Mouse (Mus musculus) kidney, postnatal 0 days (tissue): ENCODE data around the gene Ehhadh. TPM values are rescaled to one million over a fixed set of nuclear protein-coding genes. Genes with fewer than 3 reads are reported as not detected.

ENCODE experiments used
- ATAC-seq: fragments of 200-750 bp; cut with Nextera tagmentation; replicated peaks from 2 replicates; pipeline ENCODE4 v1.8.0; 2017; ENCODE audit warnings: low read depth, moderate number of reproducible peaks, moderate TSS enrichment, moderate library complexity; ENCODE audit not compliant: low FRiP score
- DNase-seq: peaks from one replicate; pipeline ENCODE4 v3.0.0-alpha.2; 2016; ENCODE audit warnings: low spot score
- H3K27ac ChIP-seq: fragments of 300-500 bp; sonication (generic); 2 replicates; pipeline ENCODE4 v1.5.1; 2014; ENCODE audit warnings: mild to moderate bottlenecking
- H3K27me3 ChIP-seq: fragments of 300-500 bp; sonication (generic); 2 replicates; pipeline ENCODE4 v1.6.1; 2014; ENCODE audit warnings: low read length, mixed read lengths; ENCODE audit not compliant: insufficient read depth
- H3K36me3 ChIP-seq: fragments of 300-500 bp; sonication (generic); 2 replicates; pipeline ENCODE4 v1.6.1; 2014; ENCODE audit warnings: low read length, mixed read lengths; ENCODE audit not compliant: insufficient read depth
- H3K4me1 ChIP-seq: fragments of 300-500 bp; sonication (generic); replicated peaks from 2 replicates; pipeline ENCODE4 v1.6.1; 2014; ENCODE audit warnings: antibody characterized with exemption, low read length, mixed read lengths; ENCODE audit not compliant: insufficient read depth
- H3K4me2 ChIP-seq: fragments of 300-500 bp; sonication (generic); 2 replicates; pipeline ENCODE4 v1.6.1; 2014; ENCODE audit warnings: mild to moderate bottlenecking, low read length, moderate library complexity, mixed read lengths
- H3K4me3 ChIP-seq: fragments of 300-500 bp; sonication (generic); replicated peaks from 2 replicates; pipeline ENCODE4 v1.5.1; 2014; ENCODE audit warnings: low read depth, low read length
- H3K9ac ChIP-seq: fragments of 300-500 bp; sonication (generic); 2 replicates; pipeline ENCODE4 v1.6.1; 2014; ENCODE audit warnings: low read depth, low read length
- H3K9me3 ChIP-seq: fragments of 300-500 bp; sonication (generic); replicated peaks from 2 replicates; pipeline ENCODE4 v1.6.1; 2016; ENCODE audit warnings: low read length, inconsistent platforms, mixed read lengths
- CTCF ChIP-seq: IDR thresholded peaks from 2 replicates; pipeline ENCODE4 v1.5.1; 2016; ENCODE audit warnings: antibody characterized with exemption, low read depth, mild to moderate bottlenecking, moderate library complexity
- WGBS: fragments of 180-500 bp; shearing (Covaris S2); extraction: QIAGEN DNeasy Blood & Tissue Kit; methylation state at CpG from one replicate; pipeline ENCODE4 v1.1.7; 2014; 5-methylcytosine and 5-hydroxymethylcytosine counted together
- polyA plus RNA-seq: library from polyadenylated mRNA; unstranded; fragments of >200 nt; fragmentation: Nextera tagmentation; extraction: Ambion mirVana; gene quantifications from 2 replicates; pipeline ENCODE4 v1.2.1, GENCODE M21; 2015

Ehhadh gene
- polyA plus RNA-seq, 1 experiment from 2014 or later: 16.5 TPM

GRCm38 (mm10) chr16:21727421-21727820 is 60.2 kb downstream of the Ehhadh start:
- Histone ChIP-seq H3K36me3 (no peaks in the 10 kb centered on the region), H3K4me3 (no peak overlapping the region), H3K4me1 (no peaks in the 10 kb centered on the region), H3K4me2 (no peak overlapping the region), H3K9ac (no peak overlapping the region), H3K27ac (no peak overlapping the region), H3K27me3 (no peaks in the 10 kb centered on the region), H3K9me3 (no peaks in the 10 kb centered on the region)
- ATAC-seq (0 out of 2 replicates have a peak, but pooled peaks have one; percentile 17), DNase-seq (no peak)
- no peak for TF ChIP-seq CTCF
- 91% methylated on average over 3 of the region's 3 CpGs for WGBS

DNA sequence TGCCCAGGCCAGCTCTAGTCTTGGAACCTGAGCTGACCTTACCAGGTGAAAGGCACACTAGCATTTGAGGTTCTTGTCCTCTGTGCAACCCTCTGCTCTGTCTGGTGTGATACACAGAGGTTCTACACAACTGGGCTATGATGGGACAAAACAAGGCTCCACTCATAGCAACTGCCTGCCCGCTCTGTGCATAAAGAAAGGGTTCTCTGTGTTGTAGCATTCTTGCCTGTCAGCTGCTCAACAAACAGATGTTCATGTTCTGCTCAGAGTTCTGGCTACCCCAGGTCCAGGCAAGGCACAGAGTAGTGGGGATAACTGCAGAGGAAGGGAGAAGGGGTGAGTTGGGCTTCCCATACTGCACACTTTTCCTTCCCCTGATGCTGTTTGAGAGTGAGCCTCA is 63.3 kb downstream of the Ehhadh start:
- no peak overlapping the region for H3K27ac ChIP-seq
- ATAC-seq (no peak), DNase-seq (no peak)
- H3K4me3 ChIP-seq: no peak overlapping the region
- no peaks in the 10 kb centered on the region for H3K27me3 ChIP-seq
- no peaks in the 10 kb centered on the region for H3K4me1 ChIP-seq
- WGBS: 91% methylated on average over 1 of the region's 1 CpGs
- H3K9me3 ChIP-seq: no peaks in the 10 kb centered on the region
- no peak overlapping the region for H3K9ac ChIP-seq
- H3K36me3 ChIP-seq: no peaks in the 10 kb centered on the region
- no peak overlapping the region for H3K4me2 ChIP-seq
- TF ChIP-seq CTCF: no peak

DNA sequence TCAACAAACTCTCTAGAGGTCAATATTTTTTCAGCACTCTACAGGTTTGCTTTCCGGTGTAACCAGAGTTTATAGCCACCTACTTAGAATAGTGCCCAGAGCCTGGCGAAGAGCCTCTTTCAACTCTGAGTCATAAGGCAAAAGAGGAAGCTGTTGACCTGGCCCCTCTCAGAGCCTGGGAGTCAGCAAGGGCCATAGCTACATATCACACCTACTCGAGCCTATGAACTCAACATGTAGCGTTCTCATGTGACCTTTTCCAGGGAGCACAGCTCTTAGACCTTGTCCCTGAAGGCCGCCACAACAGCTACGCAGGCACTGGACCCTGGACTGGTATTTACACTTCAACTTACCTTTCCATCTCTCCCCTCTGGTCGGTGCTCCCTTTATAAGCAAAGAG is 67.8 kb downstream of the Ehhadh start:
- Histone ChIP-seq H3K4me2 (no peak overlapping the region), H3K9me3 (no peaks in the 10 kb centered on the region), H3K4me1 (no peaks in the 10 kb centered on the region), H3K4me3 (no peak overlapping the region), H3K27ac (no peak overlapping the region), H3K36me3 (no peaks in the 10 kb centered on the region), H3K27me3 (no peaks in the 10 kb centered on the region), H3K9ac (no peak overlapping the region)
- DNase-seq: no peak
- 73% methylated on average over 7 of the region's 7 CpGs for WGBS
- no peak for TF ChIP-seq CTCF
- no peak for ATAC-seq

DNA sequence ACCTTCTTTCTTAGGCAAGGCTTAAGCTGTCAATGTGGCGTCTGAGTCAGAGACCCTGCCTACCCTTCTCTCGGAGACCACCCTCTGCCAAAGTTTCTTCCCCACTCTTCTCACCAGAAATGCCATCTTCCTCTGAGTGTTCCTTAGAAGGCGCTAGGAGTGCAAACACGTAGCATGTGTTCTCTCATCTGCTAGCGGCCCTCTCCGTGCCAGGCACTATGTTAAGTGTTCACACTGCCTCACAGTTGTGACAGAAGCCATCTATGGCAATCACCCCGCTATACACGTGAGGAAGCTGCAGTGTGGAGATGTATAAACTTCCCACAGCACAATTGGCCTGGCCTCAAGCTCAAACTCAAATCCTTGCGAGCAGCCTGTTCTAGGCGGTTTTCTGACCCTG is 73.1 kb downstream of the Ehhadh start:
- TF ChIP-seq CTCF: no peak
- Histone ChIP-seq H3K27ac (no peak overlapping the region), H3K36me3 (no peaks in the 10 kb centered on the region), H3K9ac (no peak overlapping the region), H3K4me1 (no peaks in the 10 kb centered on the region), H3K4me3 (no peak overlapping the region), H3K4me2 (no peak overlapping the region), H3K9me3 (no peaks in the 10 kb centered on the region), H3K27me3 (no peaks in the 10 kb centered on the region)
- WGBS: 86% methylated on average over 10 of the region's 10 CpGs
- no peak for DNase-seq
- no peak for ATAC-seq

Other genes starting within 250 kb of the Ehhadh start
- 13.1 and 13.6 TPM in 2 replicates for gene 2510009E07Rik, start 93.1 kb downstream of the Ehhadh start, polyA plus RNA-seq
- 0.53 and 0.66 TPM in 2 replicates for gene Map3k13, start 6.5 kb upstream of the Ehhadh start, polyA plus RNA-seq
- gene Tmem41a, start 159.7 kb upstream of the Ehhadh start, polyA plus RNA-seq: 21.7 and 23.8 TPM in 2 replicates
- 0.99 and 1.0 TPM in 2 replicates for gene Liph, start 207.9 kb upstream of the Ehhadh start, polyA plus RNA-seq
- 22.7 and 25.0 TPM in 2 replicates for gene Senp2, start 221.7 kb upstream of the Ehhadh start, polyA plus RNA-seq